Mouse (Mus musculus) natural killer cell, adult 2 months (primary cell): ENCODE results near the gene Slc10a1.

Experiments used
- DNase-seq, 2 experiments: peaks; one replicate each; pipeline ENCODE4 v3.0.0; 2022; ENCODE audit warnings: low spot score in 2 of 2

The Slc10a1 gene

GRCm38 (mm10) chr12:80968605-80969004, at the start of gene Slc10a1:
TSS of gene Slc10a1 (minus strand) at chr12:80968705.
- DNase-seq, result no peak

GRCm38 (mm10) chr12:81017624-81018023, 49.1 kb upstream of the Slc10a1 start:
- no peak for DNase-seq

DNA sequence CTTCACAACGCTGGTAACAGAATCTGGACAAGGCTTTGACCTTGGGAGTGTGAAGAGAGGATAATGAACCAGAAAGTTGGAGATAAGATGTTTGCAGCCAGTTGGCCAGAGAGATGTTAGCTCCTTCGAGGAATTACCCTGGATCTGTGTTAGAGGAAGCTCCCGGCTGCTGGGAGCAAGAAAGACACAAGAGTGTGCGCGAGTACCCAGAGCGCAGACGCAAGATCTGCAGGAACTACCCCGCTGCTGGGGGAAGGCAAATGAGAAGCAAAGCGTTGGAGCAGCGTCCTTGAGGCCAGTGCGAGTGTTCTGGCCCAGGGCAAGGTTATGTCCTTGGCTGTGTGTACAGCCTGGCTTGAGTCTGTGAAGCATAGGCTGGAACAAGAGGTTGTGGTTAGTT, 45.0 kb upstream of the Slc10a1 start:
- DNase-seq, result no peak

DNA sequence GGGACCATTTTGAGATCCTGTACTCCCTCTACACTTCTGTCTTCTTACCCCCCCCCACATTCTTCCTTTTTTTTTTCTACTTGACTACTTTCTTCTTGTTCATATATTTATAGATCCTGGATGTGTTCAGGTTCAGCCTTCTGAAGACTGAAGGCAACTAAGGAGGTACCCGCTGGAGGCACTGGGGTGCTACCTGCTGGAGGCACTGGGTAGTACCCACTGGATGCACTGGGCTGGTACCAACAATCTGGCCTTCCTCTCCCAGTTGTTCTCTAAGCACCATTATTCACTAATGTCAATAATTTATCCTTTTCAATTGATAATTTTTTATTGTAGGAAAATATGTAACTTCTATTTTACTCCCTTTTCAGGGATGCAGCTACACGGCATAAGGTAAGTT, 43.5 kb upstream of the Slc10a1 start:
- DNase-seq, result no peak

DNA sequence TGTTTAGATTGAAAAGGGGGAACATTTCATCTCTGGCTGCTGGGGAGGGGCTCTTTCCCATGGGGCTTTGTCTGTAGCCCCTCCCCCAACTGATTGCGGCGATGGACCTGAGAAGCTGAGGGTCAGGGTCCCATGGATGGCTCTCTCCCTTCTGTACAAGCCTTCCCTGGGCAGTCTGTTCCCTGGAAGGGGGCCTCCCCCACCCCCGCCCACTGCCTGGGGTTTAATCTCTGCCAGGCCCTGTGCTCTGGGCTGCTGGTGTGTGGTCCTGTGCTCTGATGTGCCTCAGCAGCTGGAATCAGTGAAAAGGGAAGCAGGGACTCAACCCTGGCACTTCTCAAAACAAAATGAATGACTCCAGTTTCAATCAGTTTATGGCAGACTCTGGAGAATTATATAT, 41.3 kb upstream of the Slc10a1 start:
- no peak for DNase-seq

- no peak for DNase-seq
These were observed 34.5 kb upstream of the Slc10a1 start for GRCm38 (mm10) chr12:81002841-81003635.

DNA sequence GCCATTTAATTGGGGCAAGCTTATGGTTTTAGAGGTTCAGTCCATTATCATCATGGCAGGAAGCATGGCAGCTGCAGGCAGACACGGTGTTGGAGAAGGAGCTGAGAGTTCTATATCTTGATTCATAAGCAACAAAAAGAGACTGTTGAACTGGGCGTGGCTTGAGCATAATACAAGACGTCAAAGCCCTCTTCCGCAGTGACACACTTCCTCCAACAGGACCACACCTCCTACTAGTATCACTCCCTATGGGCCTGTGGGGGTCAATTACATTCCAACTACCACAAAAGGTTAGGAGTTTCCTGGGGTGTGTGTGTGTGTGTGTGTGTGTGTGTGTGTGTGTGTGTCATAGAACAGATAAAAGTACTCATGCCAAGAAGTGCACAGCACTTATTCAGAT, 32.4 kb upstream of the Slc10a1 start:
- DNase-seq, result no peak

- peak in 1 of 2 experiments; percentile 36 for DNase-seq
These were observed 30.2 kb upstream of the Slc10a1 start for GRCm38 (mm10) chr12:80998528-80999221.

DNA sequence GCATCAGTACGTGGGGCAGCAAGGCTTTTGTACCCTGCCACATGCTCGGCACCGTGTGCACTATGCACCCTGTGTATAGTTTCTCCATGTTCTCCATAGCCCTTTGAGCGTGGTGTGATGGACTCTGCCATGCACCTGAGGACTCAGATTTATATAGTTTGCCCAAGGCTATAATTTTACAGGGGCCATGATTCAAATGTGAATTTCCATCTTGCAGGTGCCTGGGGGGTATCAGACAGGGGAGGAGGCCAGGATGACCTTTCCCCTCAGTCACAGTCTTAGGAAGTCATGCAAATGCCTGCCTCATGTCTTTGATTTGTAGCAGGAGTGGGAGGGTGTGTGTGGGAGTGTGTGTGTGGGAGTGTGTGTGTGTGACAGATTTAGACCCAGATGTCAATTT, 29.1 kb upstream of the Slc10a1 start:
- DNase-seq, result no peak

- no peak for DNase-seq
These were observed 26.8 kb upstream of the Slc10a1 start for GRCm38 (mm10) chr12:80995326-80995725.

DNA sequence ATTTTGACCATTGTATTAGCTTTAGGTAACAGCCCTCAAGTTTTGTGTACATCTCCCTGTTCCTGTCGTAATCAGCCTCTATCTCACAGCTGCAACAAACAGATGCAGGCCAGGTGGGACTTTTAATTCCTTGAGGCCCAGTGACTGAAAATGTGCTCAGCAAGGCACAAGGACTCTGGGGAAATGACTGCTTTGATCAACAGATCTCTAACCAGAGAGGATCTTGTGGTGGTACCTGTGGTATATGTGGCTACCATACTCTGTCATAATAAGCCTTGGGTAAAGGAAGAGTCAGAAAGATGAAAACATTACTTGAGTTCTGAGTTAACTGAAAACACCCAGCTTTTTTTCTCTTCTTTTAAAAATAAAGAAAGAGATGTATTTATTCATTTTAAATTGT, 25.3 kb upstream of the Slc10a1 start:
- no peak for DNase-seq

DNA sequence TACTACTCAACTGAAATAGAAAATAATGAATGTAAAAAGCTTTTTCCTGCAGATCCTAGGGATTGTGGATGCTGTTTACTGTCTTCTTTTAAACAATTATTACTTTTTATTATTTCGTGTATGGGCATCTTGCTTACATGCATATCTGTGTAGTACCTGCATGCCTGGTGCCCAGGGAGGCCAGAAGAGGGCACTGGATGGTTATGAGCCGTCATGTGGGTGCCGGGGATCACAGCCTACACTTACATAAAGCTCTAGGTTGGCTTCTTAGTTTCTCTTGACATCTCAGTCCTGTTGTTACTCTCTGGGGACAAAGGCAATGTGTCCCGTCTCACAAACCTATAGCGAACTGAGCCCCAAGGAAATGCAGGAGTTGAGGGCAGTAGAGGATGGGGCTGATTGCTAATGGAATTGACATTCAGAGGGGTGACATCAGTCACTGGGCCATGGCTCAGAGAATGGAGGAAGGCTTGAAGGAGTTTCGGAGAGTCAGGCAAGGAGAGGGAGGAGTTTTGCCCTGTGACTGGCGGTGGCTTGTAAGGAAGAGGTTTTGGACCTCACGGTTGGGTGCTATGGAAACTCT, 24.1 kb upstream of the Slc10a1 start:
- no peak for DNase-seq

DNA sequence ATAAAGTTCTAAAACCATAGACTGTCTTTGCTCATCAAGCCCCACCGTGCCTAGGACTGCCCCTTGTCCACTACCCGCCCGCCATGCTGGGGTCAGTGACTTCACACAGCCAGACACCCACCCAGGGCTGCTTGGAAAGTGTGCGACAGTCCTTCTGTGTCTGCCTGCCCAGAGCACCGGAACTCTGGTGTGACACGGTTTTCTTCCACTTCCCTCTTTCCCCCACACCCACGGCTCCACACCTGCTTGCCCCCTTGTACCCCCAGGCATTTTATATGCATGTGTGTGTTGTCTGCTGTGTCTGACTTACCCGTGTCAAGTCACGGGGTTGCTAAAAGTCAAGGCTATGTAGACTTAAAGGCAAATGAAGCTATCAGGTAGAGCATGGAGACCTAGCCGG, 23.3 kb upstream of the Slc10a1 start:
- DNase-seq, result peak in 1 of 2 experiments; percentile 53

- no peak for DNase-seq
These were observed 22.5 kb upstream of the Slc10a1 start for GRCm38 (mm10) chr12:80990901-80991445.

DNA sequence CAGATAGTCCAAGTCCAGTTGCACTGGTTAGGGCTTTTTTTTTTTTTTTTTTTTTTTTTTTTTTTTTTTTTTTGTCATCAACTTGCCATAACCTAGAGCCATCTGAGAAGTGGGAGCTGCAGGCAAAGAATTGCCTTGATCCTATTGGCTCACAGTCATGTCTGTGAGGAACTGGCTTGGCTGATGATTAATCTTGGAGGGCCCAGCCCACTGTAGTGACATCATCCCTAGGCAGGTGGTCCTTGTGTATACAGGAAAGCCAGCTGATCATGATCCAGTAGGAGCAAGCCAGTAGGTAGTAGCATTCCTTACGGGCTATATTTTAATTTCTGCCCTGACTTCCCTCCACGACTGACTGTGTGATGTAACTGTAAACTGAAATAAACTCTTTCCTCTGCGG, 19.8 kb upstream of the Slc10a1 start:
- DNase-seq, result no peak

- DNase-seq, result no peak
These were observed 18.1 kb upstream of the Slc10a1 start for GRCm38 (mm10) chr12:80986628-80987027.

GRCm38 (mm10) chr12:80983695-80984094, 15.2 kb upstream of the Slc10a1 start:
- no peak for DNase-seq

- DNase-seq, result peak; percentile 23 to 64
These were observed 13.8 kb upstream of the Slc10a1 start for GRCm38 (mm10) chr12:80982326-80982725.

DNA sequence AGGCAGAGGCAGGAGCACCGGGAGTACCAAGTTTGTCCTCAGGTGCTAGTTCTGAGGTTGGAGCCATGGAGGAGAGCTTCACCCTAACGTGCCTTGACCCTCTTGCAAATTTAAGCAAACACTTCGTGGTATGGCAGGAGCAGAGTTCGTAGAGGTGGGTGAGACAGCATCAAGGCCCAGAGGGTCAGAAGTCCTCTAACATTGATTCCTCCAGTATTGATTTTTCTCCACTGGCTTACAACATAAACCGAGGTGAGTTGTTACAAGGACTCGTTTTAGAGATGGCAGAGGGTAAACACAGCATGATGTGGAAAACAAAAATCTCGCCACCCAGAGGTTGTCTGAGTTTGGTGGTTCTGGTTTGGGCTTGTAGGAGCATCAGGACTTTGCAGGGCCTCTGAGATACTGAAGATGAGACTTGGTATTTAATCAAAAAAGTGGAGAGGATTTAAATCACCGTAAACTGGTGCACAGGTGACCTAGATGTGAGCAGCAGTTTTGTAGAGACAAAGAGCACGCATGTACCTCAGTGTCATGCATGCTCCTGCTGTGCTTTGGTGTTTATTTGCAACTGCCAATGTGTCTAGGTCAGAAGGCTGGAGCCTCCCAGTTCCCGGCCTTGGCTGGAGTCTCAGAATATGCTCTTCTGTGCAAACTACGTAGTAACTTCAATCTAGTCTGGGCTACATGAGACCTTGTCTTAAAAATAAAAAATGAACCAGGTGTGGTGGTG, 7.6 kb upstream of the Slc10a1 start:
- no peak for DNase-seq

- no peak for DNase-seq
These were observed 3.3 kb upstream of the Slc10a1 start for GRCm38 (mm10) chr12:80971756-80972155.

- no peak for DNase-seq
These were observed 1.7 kb upstream of the Slc10a1 start for GRCm38 (mm10) chr12:80970181-80970705.

DNA sequence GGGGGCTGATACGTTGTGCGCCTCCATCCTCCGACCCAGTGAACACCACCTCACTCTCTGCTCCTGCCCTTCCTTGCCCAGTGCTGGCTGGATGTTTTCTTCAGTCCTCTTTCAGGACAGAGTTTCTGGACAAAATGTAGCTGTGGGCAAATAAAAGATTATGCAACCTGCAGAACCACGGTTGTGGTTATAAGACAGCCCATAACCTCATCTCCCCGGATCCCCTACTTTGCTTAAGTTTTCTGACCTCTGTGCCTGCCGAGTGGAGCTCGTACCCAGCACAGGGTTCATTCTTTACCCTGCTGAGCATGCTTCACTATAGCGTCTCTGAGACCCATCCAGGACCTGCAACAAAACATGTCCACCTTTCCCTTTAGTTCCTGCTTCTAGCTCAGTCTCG, 587 bp downstream of the Slc10a1 start:
- DNase-seq, result no peak
